Mouse (Mus musculus): ENCODE data around the gene Phc1. TPM values are rescaled to one million over a fixed set of nuclear protein-coding genes. Genes with fewer than 3 reads are reported as not detected.

Gene Phc1
- total RNA-seq, 2 experiments from 2014 or later = 61.8 to 64.9 TPM

Other genes starting within 250 kb of the Phc1 start
- gene Klrg1, start 57.7 kb downstream of the Phc1 start, total RNA-seq (2021) = under 1 TPM; 0.26 to 0.39 TPM
- gene M6pr, start 31.8 kb downstream of the Phc1 start, total RNA-seq (2021) = 10 to 100 TPM; 55.3 to 57.5 TPM
- gene Rimklb, start 158.2 kb upstream of the Phc1 start, total RNA-seq (2021) = 100 to 1,000 TPM; 145 to 150 TPM
- 1 to 10 TPM; 1.1 to 2.1 TPM for gene Mfap5, start 165.3 kb upstream of the Phc1 start, total RNA-seq (2021)
- not detected for gene Aicda, start 213.2 kb upstream of the Phc1 start, total RNA-seq (2021)